Comparison of ENCODE assay signal across 8 mouse cellular contexts in genomic region chr7:66449971-66450752, GRCm38 (mm10). TPM values are rescaled to one million over a fixed set of nuclear protein-coding genes. Genes with fewer than 3 reads are reported as not detected.
DNase-seq lines count a peak whose midpoint lies in the region; ATAC-seq and TF ChIP-seq lines count a peak whose summit lies in the region.

No protein-coding gene starts in this region.

- no peaks in the 10 kb centered on the region for H3K36me3 ChIP-seq in limb, embryonic 11.5 days (ENCODE audit: control insufficient read depth, insufficient read depth, low read length)
- no peaks in the 10 kb centered on the region for H3K36me3 ChIP-seq in midbrain, postnatal 0 days (ENCODE audit: insufficient read depth, low read length)

- no peak overlapping the region; the same call in 1 of the 2 replicates for H3K27ac ChIP-seq in limb, embryonic 11.5 days (replicated peaks; ENCODE audit: low read depth, low read length)
- H3K27ac ChIP-seq in midbrain, postnatal 0 days (ENCODE audit: low read depth, low read length) = no peak overlapping the region

- DNase-seq in heart, adult 18-20 months = peak; percentile 26 to 35
- no peak for DNase-seq in heart, postnatal 25 days (ENCODE audit: low spot score)
- peak; percentile 20 for DNase-seq in ZHBTc4 (ENCODE audit: low read depth, low spot score)
- DNase-seq in forelimb bud, embryonic 11.5 days (ENCODE audit: low read depth, low spot score) = peak; percentile 83
- peak; percentile 72 for DNase-seq in limb, embryonic 11.5 days (ENCODE audit: low spot score)
- DNase-seq in midbrain, postnatal 0 days (ENCODE audit: low spot score) = peak; percentile 72
- DNase-seq in thymus, adult 18-20 months = no peak
- no peak for DNase-seq in right cerebral cortex, postnatal 4 days

- 6% methylated on average over 16 of the region's 16 CpGs for WGBS in limb, embryonic 11.5 days
- 8% methylated on average over 15 of the region's 16 CpGs for WGBS in midbrain, postnatal 0 days

- peak; percentile 33; the same call in 1 of the 2 replicates for ATAC-seq in limb, embryonic 11.5 days (ENCODE audit: insufficient number of reproducible peaks, low FRiP score, low TSS enrichment, low read depth)
- no peak for ATAC-seq in midbrain, postnatal 0 days (ENCODE audit: low FRiP score)

- intact Hi-C loops in heart, postnatal 25 days (cut with DNase I) = no loop called here

- peaks cover 18% of the 10 kb centered on the region for H3K4me1 ChIP-seq in limb, embryonic 11.5 days (ENCODE audit: control insufficient read depth, insufficient read depth, low read length)
- no peaks in the 10 kb centered on the region for H3K4me1 ChIP-seq in midbrain, postnatal 0 days (ENCODE audit: insufficient read depth, low read length)

- peak overlapping the region; percentile 38 for H3K4me2 ChIP-seq in limb, embryonic 11.5 days (ENCODE audit: low read depth, severe bottlenecking)
- H3K4me2 ChIP-seq in midbrain, postnatal 0 days (ENCODE audit: low read depth, low read length, poor library complexity, severe bottlenecking) = peak overlapping the region; percentile 53

- no peaks in the 10 kb centered on the region for H3K9me3 ChIP-seq in limb, embryonic 11.5 days (ENCODE audit: control insufficient read depth, low read length)
- H3K9me3 ChIP-seq in midbrain, postnatal 0 days (ENCODE audit: low read length) = no peaks in the 10 kb centered on the region

- no peak overlapping the region for H3K9ac ChIP-seq in limb, embryonic 11.5 days (ENCODE audit: low read length)
- no peak overlapping the region for H3K9ac ChIP-seq in midbrain, postnatal 0 days (replicated peaks; ENCODE audit: low read length, poor library complexity, severe bottlenecking)

- no peak for TF ChIP-seq CTCF in midbrain, postnatal 0 days (IDR thresholded peaks at IDR 0.05)

- no peak overlapping the region for H3K4me3 ChIP-seq in limb, embryonic 11.5 days (ENCODE audit: low read depth, low read length)
- peak overlapping the region; percentile 19 for H3K4me3 ChIP-seq in midbrain, postnatal 0 days (ENCODE audit: low read depth, low read length)

- H3K27me3 ChIP-seq in limb, embryonic 11.5 days (ENCODE audit: control insufficient read depth, insufficient read depth, low read length) = no peaks in the 10 kb centered on the region
- H3K27me3 ChIP-seq in midbrain, postnatal 0 days (ENCODE audit: insufficient read depth, low read length) = no peaks in the 10 kb centered on the region

RNA-seq across cellular contexts. Expression of gene Aldh1a3, which starts 22.8 kb away (rescaled TPM):
- total RNA-seq in heart, adult 18-20 months (2021) = 1 to 10 TPM in 1 of 2 experiments, under 1 TPM in 1; 0.84 to 1.1 TPM
- 1 to 10 TPM in 1 of 2 experiments, under 1 TPM in 1; 0.87 to 1.2 TPM for total RNA-seq in heart, postnatal 25 days (2021)
- polyA plus RNA-seq in limb, embryonic 11.5 days (2014; fragmentation: Nextera tagmentation; extraction: Ambion mirVana) = 1.1 and 1.5 TPM in 2 replicates
- 0.85 and 1.5 TPM in 2 replicates for total RNA-seq in midbrain, postnatal 0 days (2014; rRNA removed)
- 0.59 and 1.1 TPM in 2 replicates for polyA plus RNA-seq in midbrain, postnatal 0 days (2015; fragmentation: Nextera tagmentation; extraction: Ambion mirVana)

Comparison
In these comparisons a context has a peak if more than half of its experiments do, and no peak if none do; other contexts are left out.
1. DNase-seq: peak in heart, adult 18-20 months (2 of 2), ZHBTc4 (single experiment), forelimb bud, embryonic 11.5 days (single experiment), limb, embryonic 11.5 days (single experiment) and midbrain, postnatal 0 days (single experiment); none in heart, postnatal 25 days (single experiment), thymus, adult 18-20 months (0 of 2) and right cerebral cortex, postnatal 4 days (single experiment).